Mouse (Mus musculus): Measurements from ENCODE around the gene Cspg5.

Cspg5 gene

DNA sequence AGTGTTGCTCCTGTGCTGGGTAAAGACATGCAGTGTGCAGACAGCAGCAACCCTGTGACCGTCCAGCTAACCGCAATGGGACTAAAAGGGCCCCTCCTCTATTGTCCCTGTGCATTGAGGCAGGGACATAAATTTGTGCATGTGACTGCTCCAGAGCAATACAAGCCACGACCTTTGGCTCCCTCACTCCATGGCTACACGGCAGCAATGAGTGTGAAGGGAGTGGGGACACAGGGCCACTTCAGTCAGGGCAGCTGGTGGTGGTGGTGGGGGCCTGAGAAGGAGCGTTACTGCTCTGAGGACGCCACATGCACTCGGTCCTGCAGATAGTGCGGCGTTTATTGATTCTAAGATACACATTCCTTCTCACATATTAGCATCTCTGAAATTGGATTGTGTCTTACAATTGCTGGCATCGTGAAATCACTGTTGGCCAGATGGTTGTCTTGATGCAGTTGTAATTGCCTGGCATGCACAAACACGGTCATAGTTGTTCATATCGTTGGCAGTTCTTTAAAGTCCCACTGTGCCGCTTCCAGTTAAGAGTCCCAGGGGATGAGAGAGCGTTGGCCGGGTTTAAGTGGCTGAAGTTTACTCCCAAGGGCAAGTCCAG, 11.9 kb downstream of the Cspg5 start:
- no peak for DNase-seq (ENCODE audit: low spot score)

DNA sequence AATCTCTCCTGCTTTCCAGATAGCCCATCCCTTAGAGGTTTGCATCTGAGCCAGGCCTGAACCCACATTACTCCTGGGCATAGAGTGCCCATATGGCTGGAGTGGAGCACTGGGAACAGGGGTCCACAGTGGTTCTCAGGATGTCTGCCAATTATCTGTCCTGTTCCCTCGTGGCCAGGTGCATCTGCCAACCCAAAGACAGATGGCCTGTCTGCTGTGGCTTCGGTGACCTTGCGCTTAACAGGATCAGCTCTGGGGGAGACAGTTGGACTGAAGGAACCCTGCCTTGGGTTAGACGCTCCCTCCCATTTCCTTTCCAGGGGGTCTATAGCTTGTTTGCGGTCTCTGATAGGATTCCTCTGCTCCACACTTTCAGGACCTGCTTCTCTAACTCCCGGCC, 15.1 kb downstream of the Cspg5 start:
- DNase-seq (ENCODE audit: low spot score), result no peak

DNA sequence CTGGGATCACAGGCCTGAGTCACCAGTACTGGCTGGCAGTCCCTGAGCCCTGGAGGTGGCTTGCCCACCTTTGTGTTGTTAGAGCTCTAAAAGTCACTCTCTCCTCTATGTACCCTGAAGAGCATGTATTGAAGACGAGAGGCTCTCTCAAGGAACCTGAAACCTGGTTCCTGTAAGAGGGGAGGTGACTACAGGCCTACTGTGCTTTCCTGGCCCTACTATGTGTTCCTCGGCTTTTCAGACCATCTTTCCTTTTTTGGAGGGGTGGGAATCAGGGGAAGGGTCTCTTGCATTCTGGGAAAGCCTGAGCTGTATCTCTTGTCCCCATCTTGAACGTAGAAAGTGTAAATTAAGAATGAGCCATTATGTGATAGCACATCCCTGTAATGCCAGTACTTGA, 15.5 kb downstream of the Cspg5 start:
- DNase-seq (ENCODE audit: low spot score), result no peak

DNA sequence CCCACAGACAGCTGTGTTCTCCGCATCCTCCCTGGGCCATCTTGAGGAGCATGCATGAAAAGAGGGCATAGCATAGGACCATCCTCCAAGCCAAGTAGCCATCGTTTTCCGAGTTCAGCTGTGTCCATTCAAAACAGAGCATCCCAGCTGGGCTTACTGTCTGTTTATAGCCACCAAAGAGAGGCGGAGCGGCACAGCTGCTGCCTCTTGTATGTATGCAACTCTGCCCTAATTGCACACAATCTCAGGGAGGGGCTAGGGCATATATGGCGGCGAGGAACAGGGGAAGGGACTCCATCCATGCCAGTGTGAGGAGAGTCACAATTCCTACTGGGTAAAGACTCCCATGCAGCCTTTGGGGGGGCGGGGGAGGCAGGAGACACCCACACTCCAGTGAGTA, 19.6 kb downstream of the Cspg5 start:
- DNase-seq (ENCODE audit: low spot score), result no peak

DNA sequence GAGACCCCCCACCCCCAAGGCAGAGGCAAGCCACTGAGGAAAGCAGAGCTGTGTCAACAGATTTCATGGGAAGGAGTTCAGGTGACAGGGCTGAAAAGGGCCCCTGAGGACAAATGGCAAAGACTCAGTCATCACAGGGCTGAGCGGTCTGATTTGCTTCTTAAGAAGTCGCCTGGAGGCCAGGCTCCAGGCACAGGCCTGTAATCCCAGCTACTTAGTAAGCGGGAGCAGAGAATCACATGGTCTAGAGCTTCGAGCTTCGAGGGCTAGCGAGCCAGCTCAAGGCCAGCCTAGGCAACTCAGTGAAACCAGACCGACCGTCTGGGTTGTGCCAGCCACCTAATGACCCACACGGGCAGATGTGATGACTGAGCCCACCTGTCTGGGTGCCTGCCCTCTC, 21.4 kb downstream of the Cspg5 start:
- DNase-seq (ENCODE audit: low spot score), result no peak

DNA sequence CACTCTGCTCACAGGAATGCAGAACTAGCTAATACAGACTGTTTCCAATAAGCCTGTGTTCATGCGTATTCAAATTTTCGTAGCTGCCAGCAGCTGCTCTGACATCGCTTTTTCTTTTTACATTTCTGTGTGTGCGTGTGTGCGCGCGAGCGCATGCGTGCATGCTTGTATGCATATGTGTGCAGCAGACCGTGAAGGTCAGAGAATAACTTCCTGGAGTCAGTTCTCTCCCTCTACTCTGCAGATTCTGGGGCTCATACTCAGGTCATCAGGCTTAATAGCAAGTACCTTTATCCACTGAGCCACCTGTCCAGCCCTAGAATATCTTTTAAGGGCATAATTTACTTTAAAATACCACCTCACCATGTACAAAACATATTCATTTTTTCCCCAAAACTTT, 24.8 kb downstream of the Cspg5 start:
- no peak for DNase-seq (ENCODE audit: low spot score)

DNA sequence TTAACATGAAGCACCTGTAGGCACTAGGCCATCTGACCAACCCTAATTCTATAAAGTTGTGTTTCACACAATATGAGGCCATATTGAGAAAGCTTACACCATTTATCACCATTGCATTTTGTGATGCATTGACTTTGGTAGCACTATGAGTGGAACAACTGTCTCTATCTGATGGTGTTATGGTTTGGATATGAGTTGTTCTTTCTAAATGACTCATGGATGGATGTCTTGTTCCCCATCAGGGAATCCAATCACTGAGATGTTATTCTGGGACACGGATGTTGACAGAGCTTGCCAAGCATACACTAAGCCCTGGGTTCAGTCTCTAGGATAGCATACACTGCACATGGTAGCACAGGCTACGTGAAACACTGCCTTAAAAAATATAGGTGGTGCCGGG, 28.7 kb downstream of the Cspg5 start:
- DNase-seq (ENCODE audit: low spot score), result no peak

DNA sequence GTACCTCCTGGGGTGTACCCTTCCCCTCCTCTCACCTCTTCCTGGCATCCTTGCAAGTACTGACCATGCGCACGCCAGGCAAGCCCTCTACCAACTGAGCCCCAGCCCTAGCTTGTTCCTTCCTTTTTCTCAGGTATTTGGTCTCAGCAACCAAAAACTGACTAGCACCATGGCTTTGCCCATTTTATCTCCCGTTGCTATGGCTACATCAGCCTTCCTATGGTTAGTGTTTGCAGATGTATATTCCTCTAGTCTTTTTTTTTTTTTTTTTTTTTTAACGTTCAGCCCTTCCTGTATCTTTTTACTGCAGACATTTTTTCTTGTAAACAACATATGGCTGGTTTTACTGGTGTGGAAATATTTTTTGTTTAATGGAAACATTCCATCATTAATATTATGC, 29.9 kb downstream of the Cspg5 start:
- no peak for DNase-seq (ENCODE audit: low spot score)

DNA sequence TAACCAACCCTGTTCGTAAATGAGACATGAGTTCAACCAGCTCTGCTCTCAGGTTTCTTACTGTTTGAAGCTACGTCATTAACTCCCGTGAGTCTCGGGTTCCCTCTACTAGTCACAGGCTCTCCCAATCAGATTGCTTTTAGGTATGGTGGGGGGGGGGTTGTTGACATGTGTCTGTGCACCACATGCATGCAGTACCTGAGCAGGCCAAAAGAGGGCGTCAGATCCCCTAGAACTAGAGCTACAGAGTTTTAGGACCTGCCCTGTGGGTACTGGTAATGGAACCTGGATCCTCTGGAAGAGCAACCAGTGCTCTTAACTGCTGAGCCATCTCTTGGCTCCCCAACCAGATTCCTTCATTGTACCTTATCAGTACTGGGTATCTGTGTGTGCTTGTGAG, 32.3 kb downstream of the Cspg5 start:
- DNase-seq (ENCODE audit: low spot score), result no peak

DNA sequence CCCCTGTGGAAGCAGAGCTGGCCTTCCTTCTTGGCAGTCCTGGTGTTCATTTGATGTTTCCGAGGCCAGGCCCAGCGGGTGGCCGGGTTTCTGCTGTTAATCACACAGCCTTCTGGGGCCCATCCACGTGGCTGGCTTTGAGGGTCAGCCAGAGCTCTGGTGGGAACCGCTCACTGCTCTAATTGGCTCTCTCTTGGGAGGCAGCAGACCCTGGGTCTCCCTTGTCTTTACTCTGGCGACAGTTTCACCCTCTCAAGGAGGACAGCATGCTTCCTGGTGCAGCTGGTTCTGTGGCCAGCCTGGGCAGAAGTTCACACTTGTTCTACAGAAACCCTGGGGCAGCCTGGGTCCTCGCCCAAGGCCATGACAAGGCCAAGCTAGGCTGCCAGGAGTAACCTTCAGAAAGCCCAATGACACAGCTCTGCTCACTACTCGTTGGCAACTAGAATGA, 33.9 kb downstream of the Cspg5 start:
- no peak for DNase-seq (ENCODE audit: low spot score)

DNA sequence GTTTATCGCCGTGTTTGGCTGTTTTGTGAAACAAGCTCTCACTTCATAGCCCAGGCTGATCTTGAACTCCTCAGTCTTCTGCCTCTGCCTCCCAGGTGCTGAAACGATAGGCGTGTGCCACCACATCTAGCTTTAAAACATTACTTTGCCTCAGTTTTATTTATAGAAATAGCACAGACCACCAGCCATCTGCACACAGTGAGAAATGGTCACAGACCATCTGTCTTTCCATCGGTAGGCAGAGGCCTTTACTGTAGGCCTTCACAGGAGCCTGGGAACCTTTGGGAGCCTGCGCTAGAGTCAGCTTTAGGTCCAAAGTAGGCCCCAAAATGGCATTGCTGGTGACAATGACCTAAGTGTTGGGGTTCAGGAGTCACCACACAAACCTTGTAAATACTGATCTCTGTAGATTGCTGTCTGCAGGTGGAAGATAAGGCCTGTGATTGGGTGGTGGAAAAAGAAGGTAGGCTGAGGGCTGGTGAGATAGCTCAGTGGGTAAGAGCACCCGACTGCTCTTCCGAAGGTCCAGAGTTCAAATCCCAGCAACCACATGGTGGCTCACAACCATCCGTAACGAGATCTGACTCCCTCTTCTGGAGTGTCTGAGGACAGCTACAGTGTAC, 40.6 kb downstream of the Cspg5 start:
- DNase-seq (ENCODE audit: low spot score), result no peak

DNA sequence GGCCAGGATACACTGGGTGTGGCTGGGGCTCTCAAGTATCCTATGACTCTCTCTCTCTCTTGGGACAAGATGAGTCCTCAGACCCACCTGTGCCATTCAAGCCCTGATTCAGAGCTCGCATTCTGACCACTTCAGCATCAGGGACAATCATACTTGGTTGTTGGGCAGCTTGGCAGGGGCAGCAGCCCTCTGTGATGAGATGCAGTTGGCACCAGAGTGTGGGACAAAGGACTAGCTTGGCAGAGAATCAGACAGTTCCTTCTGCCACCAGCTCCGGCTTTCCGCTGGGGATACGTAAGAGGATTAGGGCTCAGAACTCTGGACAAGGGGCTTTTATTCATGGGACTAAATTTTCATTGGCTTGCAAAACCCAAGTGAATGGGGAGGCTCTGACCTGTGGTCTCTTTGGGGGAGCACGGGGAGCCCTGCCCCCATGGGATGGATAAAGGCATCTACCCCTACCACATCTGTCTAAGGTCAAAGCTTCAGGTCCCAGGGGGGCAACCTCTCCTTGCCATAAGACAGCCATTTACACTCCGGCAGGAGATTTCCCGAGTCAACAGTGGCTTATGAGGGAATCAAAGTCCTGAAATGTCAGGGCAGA, 43.8 kb downstream of the Cspg5 start:
- DNase-seq (ENCODE audit: low spot score), result no peak

DNA sequence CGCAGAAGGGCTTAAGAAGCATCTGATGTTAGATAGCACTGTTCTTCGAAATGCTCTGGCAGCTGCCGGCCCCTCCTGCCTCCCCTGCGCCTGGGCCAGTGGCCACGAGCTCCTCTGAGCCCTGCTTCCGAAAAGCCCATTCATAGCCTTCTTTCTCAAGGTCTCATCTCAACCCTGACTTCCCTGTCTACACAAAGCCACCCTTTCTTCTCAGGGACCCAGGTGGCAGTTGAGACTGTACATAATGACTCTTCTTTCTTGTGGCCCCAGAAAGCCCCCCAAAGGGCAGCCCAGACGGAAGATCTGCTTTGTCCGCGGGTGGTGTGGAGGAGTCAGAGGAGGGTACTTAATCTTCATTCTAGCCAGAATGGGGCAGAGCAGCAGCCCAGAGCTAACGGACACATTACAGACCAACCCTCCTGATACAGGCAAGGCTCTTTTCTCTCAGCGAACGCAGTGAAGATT, 49.7 kb downstream of the Cspg5 start:
- no peak for DNase-seq (ENCODE audit: low spot score)

DNA sequence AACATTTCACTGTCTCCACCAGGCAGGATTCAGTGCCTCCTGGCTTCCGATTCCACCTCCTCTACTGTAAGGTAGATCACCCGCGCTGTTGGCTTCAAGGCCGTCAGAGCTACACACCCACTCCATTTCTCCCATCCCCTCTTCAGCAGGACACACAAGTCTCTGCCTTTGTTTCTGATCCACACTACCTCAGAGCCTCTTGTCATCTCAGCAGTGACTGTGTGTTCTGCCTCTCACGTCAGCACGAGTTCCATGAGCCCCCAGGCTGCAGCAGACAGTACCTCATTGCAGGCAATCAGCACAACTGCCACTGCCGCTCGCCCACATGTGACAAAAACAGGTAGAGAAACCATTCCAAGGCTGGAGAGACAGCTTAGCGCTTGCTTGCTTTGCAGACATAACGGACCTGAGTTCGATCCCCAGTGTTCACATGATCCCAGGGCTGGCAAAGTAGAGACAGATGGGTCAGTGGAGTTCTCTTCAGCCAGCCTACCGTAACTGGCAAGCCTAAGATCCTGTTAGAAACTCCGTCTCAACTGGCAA, 50.4 kb downstream of the Cspg5 start:
- DNase-seq (ENCODE audit: low spot score), result no peak

DNA sequence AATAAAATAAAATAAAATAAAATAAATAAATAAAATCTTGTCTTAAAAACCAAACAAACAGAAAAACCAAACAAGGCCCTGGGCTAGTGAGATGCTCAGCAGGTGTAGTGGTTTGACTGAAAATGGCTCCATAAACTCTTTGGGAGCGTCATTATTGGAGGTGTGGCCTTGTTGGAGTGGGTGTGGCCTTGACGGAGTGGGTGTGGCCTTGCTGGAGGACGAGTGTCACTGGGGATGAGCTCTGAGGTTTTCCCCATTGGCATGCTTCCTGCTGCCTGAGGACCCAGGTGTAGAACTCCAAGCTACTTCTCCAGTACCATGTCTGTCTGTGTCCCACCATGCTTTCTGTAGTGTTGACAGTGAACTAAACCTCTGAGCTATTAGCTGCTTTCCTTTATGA, 51.2 kb downstream of the Cspg5 start:
- no peak for DNase-seq (ENCODE audit: low spot score)

DNA sequence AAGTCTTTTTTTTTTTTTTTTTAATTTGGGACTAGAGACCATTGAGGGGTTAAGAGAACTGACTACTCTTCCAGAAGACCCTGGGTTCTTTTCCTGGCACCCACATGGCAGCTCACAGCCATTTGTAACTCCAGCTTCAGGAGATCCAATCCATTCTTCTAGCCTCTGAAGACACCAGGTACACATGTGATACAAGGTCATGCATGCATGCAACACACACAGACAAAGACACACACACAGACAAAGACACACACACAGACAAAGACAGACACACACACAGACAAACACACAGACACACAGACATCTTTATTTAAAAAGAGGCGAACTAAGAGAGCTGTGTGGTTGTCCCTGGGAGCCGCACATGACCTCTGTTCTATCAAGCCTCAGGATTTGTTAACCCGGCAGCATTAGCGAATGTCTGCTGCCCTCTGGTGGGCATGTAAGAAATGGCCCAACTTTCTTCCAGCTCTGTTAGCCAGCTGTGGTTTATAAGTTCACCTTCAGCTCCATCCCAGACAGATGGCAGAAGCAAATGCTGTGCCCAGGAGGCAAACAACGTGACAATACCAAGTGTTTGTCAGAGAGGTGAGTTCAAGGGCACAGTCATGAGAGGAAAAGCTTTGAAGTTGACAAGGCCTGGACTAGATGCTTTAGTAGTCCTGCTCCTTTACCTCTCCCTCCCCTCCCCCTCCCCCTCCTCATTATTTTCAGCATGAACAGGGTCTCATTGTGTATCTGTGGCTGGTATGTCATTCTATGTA, 53.5 kb downstream of the Cspg5 start:
- DNase-seq (ENCODE audit: low spot score), result peak; percentile 77

DNA sequence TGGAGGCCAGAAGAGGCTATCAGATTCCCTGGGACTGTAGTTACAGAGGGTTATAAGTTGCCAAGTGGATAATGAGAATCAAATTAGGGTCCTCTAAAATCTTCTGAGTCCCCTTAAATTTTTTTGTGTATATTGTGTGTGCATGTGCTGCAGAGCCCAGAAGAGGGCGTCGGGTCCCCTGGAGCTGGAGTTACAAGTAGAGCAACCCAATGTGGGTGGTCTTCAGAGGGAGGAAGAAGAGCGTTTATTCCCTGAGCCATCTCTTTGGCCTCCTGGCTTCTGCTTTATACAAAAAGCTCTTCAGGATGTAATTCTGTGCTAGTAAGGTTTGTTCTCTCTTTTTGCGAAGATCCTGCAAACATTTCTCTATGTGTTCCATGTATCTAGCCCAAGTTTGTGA, 60.9 kb downstream of the Cspg5 start:
- no peak for DNase-seq (ENCODE audit: low spot score)

DNA sequence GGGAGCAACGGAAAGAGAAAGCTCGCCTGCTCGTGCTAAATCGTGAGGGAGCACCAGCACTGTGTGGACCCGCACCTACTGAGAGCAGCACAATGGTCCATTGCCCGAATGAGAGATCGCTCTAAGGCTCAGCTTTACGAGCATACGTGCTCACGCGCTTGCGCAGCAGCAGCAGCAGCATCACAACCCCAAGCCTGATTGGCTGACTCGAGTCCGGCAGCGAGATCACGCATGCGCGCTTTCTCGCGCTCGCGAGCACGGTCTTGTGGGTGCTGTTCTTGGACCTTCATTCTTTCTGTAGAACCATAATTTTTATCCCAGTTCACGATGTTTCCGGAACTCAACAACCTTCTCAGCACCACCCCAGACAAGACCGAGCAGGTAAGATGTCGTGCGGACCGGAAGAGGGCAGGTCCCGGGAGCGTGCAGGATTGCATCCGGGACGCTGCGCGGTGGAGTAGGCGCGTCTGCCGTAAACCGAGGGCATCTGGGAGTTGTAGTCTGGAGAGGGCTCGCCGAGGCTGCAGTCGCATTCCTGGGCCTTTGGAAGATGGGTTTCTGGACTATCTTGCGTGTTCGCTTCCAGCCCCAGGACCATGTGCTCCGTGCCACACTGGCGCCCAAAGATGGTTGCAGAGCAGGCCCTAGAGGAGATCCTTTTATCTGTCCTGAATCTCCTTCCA, 61.5 kb downstream of the Cspg5 start, which contains the start of gene Elp6:
Elp6 (plus strand) TSS at position 205 of the 683 bp plus-strand sequence.
- DNase-seq (ENCODE audit: low spot score), result peak; percentile 83

DNA sequence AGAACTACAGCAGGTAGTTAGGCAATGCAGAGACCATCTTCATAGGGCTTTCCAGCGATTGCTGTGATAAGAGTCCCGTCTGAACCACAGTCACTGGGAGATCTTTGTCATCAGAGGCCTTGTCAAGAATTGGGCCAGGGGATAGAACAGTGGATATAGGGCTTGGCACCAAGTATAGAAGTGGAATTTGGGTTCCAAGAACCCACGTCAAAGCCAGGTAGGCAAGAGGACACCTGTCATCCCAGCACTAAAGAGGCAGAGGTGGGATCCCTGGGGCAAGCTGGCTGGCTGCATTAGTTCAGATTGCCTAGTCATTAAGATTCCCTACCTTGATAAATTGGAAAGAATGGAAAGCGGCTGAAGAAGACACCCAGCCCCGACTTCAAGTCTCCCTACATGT, 62.8 kb downstream of the Cspg5 start:
- no peak for DNase-seq (ENCODE audit: low spot score)
